Mouse (Mus musculus): ENCODE results near the gene Cdc42ep1. TPM values are rescaled to one million over a fixed set of nuclear protein-coding genes. Genes with fewer than 3 reads are reported as not detected.

Cdc42ep1 gene
- polyA plus RNA-seq, 1 experiment, result 0.04 TPM

DNA sequence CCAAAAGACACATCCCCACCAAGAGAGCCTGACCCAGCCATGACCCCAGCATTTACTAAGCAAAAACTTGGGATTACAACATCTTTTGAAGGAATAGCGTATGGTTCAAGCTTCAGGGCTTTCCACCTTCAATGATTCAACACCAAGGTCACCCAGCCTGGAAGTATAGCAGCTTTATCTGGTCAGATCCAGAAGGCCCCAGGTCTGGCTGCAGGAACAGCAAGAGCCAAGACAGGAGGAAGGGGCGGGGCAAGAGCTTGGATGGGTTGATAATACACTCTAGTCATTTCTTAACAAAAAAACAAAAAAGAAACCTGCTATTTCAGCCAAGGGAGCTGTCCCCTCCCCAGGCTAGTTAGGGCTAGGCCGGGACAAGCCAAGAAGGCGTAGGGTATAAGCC, 55.1 kb downstream of the Cdc42ep1 start:
- TF ChIP-seq TAL1 (IDR thresholded peaks at IDR 0.05; ENCODE audit: low read length) (no peak), GATA1 (IDR thresholded peaks at IDR 0.05; ENCODE audit: low read length) (no peak)
- Histone ChIP-seq H3K36me3 (ENCODE audit: control insufficient read depth) (peaks cover 29% of the 10 kb centered on the region), H3K4me3 (replicated peaks) (no peak overlapping the region), H3K27me3 (ENCODE audit: control insufficient read depth) (no peaks in the 10 kb centered on the region), H3K9me3 (ENCODE audit: control insufficient read depth, low read length) (no peaks in the 10 kb centered on the region), H3K4me1 (ENCODE audit: control insufficient read depth) (peaks cover 90% of the 10 kb centered on the region)

DNA sequence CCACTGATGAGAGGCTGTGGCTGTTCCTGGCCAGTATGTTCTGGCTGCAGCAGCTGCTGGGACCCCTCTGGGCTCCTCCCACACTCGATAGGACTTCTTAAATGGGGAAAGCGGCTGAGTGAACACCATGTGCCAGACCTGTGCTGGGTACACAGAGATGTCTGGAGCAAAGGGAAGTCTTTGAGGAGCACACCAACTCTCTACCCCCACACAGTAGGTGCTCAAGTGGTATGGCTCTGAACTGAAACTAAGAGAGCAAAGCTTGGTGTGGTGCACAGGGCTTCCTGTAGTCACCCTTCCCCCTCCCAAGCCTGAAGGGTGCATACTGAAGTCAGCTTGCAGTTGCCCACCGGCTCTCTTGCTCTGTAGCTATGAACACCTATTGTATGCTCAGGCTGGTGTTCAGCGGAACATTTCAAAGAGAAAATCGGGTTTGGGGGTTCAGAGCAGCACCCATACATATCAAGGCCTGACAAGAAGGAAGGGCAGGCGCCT, 56.1 kb downstream of the Cdc42ep1 start:
- TF ChIP-seq TAL1 (IDR thresholded peaks at IDR 0.05; ENCODE audit: low read length) (no peak), GATA1 (IDR thresholded peaks at IDR 0.05; ENCODE audit: low read length) (no peak)
- Histone ChIP-seq H3K9me3 (ENCODE audit: control insufficient read depth, low read length) (no peaks in the 10 kb centered on the region), H3K36me3 (ENCODE audit: control insufficient read depth) (peaks cover 24% of the 10 kb centered on the region), H3K4me1 (ENCODE audit: control insufficient read depth) (peaks cover 87% of the 10 kb centered on the region), H3K4me3 (replicated peaks) (peak overlapping the region; percentile 74), H3K27me3 (ENCODE audit: control insufficient read depth) (no peaks in the 10 kb centered on the region)

DNA sequence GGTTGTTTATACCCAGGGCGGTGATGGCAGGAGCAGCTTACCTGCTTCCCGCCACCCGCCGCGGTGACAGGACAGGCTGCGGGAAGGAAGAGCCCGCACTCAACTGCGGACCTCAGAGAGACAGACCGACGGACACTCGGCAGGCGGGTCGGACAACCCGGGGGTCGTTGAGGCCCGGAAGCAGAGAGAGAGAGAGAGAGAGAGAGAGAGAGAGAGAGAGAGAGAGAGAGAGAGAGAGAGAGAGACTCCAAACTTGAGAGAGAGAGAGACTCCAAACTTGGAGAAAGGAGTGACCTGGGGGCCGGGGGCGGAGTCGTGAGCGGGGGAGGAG, 57.0 kb downstream of the Cdc42ep1 start, which contains the start of gene Gm49510:
Gene Gm49510, plus strand, starts transcription at position 259 of the 331 bp plus-strand sequence.
- Histone ChIP-seq H3K36me3 (ENCODE audit: control insufficient read depth) (peaks cover 24% of the 10 kb centered on the region), H3K9me3 (ENCODE audit: control insufficient read depth, low read length) (no peaks in the 10 kb centered on the region), H3K4me3 (replicated peaks) (peak within 1 kb of the TSS; percentile 74), H3K4me1 (ENCODE audit: control insufficient read depth) (peaks cover 80% of the 10 kb centered on the region), H3K27me3 (ENCODE audit: control insufficient read depth) (no peaks in the 10 kb centered on the region)
- TF ChIP-seq TAL1 (IDR thresholded peaks at IDR 0.05; ENCODE audit: low read length), result no peak
- TF ChIP-seq GATA1 (IDR thresholded peaks at IDR 0.05; ENCODE audit: low read length), result no peak

GRCm38 (mm10) chr15:78899740-78900584, 57.5 kb downstream of the Cdc42ep1 start, which contains the start of gene Sh3bp1:
Gene Sh3bp1 (plus strand): TSS chr15:78899768.
- Histone ChIP-seq H3K36me3 (ENCODE audit: control insufficient read depth) (peaks cover 25% of the 10 kb centered on the region), H3K4me3 (replicated peaks) (peak within 1 kb of the TSS; percentile 74), H3K9me3 (ENCODE audit: control insufficient read depth, low read length) (no peaks in the 10 kb centered on the region)

More at GRCm38 (mm10) chr15:78899740-78900584, 57.5 kb downstream of the Cdc42ep1 start, which contains the start of gene Sh3bp1:
- peaks cover 74% of the 10 kb centered on the region for H3K4me1 ChIP-seq (ENCODE audit: control insufficient read depth)
- no peak for TF ChIP-seq GATA1 (IDR thresholded peaks at IDR 0.05; ENCODE audit: low read length)
- no peak for TF ChIP-seq TAL1 (IDR thresholded peaks at IDR 0.05; ENCODE audit: low read length)
- H3K27me3 ChIP-seq (ENCODE audit: control insufficient read depth), result no peaks in the 10 kb centered on the region

Other genes with a start within 250 kb of the Cdc42ep1 start
- gene Cyth4, start 245.6 kb upstream of the Cdc42ep1 start, polyA plus RNA-seq (2012), result 0.08 and 0.17 TPM in 2 replicates
- 0.01 TPM in 1 of 2 replicates, not detected in the other for gene Elfn2, start 123.9 kb upstream of the Cdc42ep1 start, polyA plus RNA-seq (2012)
- 0.10 and 0.13 TPM in 2 replicates for gene Mfng, start 69.1 kb upstream of the Cdc42ep1 start, polyA plus RNA-seq (2012)
- 0.01 and 0.02 TPM in 2 replicates for gene Card10, start 39.6 kb upstream of the Cdc42ep1 start, polyA plus RNA-seq (2012)
- not detected in 2 replicates for gene Lgals2, start 12.9 kb downstream of the Cdc42ep1 start, polyA plus RNA-seq (2012)
- gene Gga1, start 34.6 kb downstream of the Cdc42ep1 start, polyA plus RNA-seq (2012), result 13.3 and 13.7 TPM in 2 replicates
- 0.04 TPM in 1 of 2 replicates, not detected in the other for gene Gm49510, start 57.0 kb downstream of the Cdc42ep1 start, polyA plus RNA-seq (2012)
- 13.6 and 16.2 TPM in 2 replicates for gene Sh3bp1, start 57.1 kb downstream of the Cdc42ep1 start, polyA plus RNA-seq (2012)
- gene Pdxp, start 71.3 kb downstream of the Cdc42ep1 start, polyA plus RNA-seq (2012), result 2.1 and 3.0 TPM in 2 replicates
- gene Lgals1, start 84.1 kb downstream of the Cdc42ep1 start, polyA plus RNA-seq (2012), result 121 and 168 TPM in 2 replicates
- 3.9 and 5.4 TPM in 2 replicates for gene Nol12, start 92.3 kb downstream of the Cdc42ep1 start, polyA plus RNA-seq (2012)
- gene Triobp, start 105.1 kb downstream of the Cdc42ep1 start, polyA plus RNA-seq (2012), result 19.1 and 20.3 TPM in 2 replicates
- 15.5 and 19.5 TPM in 2 replicates for gene H1f0, start 185.8 kb downstream of the Cdc42ep1 start, polyA plus RNA-seq (2012)
- gene Galr3, start 199.3 kb downstream of the Cdc42ep1 start, polyA plus RNA-seq (2012), result 0.06 TPM in 1 of 2 replicates, not detected in the other
- gene Ankrd54, start 220.3 kb downstream of the Cdc42ep1 start, polyA plus RNA-seq (2012), result 13.6 and 25.2 TPM in 2 replicates
- 1.8 and 3.6 TPM in 2 replicates for gene Eif3l, start 232.6 kb downstream of the Cdc42ep1 start, polyA plus RNA-seq (2012)